Mouse (Mus musculus): ENCODE data around the gene Aars2.

GRCm38 (mm10) chr17:45517549-45518215 is 11.0 kb downstream of the Aars2 start:
- no peak for TF ChIP-seq CTCF (IDR thresholded peaks at IDR 0.05; ENCODE audit: insufficient read depth, low read length)
- no peak for TF ChIP-seq POLR2A (IDR thresholded peaks at IDR 0.05; ENCODE audit: borderline replicate concordance, extremely low read depth, low read depth, low read length)
